9 mouse cellular contexts compared by ENCODE assay signal in the genomic region with DNA sequence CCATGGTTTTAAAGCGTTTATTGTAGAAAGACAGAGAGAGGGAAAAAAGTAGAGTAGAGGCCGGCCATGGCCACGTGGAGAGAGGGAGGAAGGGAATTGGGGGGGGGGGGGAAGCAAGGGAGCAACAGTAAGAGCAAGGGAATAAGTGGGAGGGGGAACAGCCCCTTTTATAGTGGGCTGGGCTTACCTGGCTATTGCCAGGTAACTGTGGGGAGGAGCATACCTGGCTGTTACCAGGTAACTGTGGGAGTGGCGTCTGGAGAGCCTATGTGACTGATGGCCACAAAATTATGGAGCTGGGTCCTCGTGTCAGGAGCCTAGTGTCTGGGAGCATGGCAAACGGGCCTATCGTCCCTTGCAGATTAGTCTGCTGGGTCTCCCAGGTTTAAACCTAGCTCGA. TPM values are rescaled to one million over a fixed set of nuclear protein-coding genes. Genes with fewer than 3 reads are reported as not detected.
DNase-seq lines count a peak whose midpoint lies in the region; ATAC-seq lines count a peak whose summit lies in the region.
"Had no signal": no experiment of that assay in that cellular context is flagged by ENCODE, and none has a peak within 500 bp of the region (broad histone marks: within the 10 kb centered on the region; RNA-seq: fewer than 3 reads in every experiment).

No protein-coding gene starts in this region.

- 36% methylated on average over 8 of the region's 8 CpGs for WGBS in kidney, embryonic 14.5 days
- 27% methylated on average over 8 of the region's 8 CpGs for WGBS in embryonic facial prominence, embryonic 11.5 days
- WGBS in hindbrain, embryonic 13.5 days: 40% methylated on average over 8 of the region's 8 CpGs
- 44% methylated on average over 8 of the region's 8 CpGs for WGBS in midbrain, embryonic 13.5 days

- peak overlapping the region; percentile 78 for H3K4me2 ChIP-seq in kidney, embryonic 14.5 days (replicated peaks; ENCODE audit: low read depth, low read length)
- H3K4me2 ChIP-seq in embryonic facial prominence, embryonic 11.5 days (ENCODE audit: low read depth, low read length): peak overlapping the region; percentile 63
- H3K4me2 ChIP-seq in hindbrain, embryonic 13.5 days: peak overlapping the region; percentile 45
- H3K4me2 ChIP-seq in midbrain, embryonic 13.5 days (replicated peaks): peak overlapping the region; percentile 51; the same call in 1 of the 2 replicates

- H3K36me3 ChIP-seq in kidney, embryonic 14.5 days (ENCODE audit: control insufficient read depth, insufficient read depth, low read length): no peaks in the 10 kb centered on the region
- no peaks in the 10 kb centered on the region for H3K36me3 ChIP-seq in embryonic facial prominence, embryonic 11.5 days (replicated peaks; ENCODE audit: control insufficient read depth, insufficient read depth, low read depth, low read length)
- no peaks in the 10 kb centered on the region for H3K36me3 ChIP-seq in hindbrain, embryonic 13.5 days
- H3K36me3 ChIP-seq in midbrain, embryonic 13.5 days: no peaks in the 10 kb centered on the region

- no peak overlapping the region for H3K27ac ChIP-seq in kidney, embryonic 14.5 days (ENCODE audit: low read depth, low read length)
- no peak overlapping the region for H3K27ac ChIP-seq in embryonic facial prominence, embryonic 11.5 days (replicated peaks; ENCODE audit: low read depth, low read length)
- no peak overlapping the region for H3K27ac ChIP-seq in hindbrain, embryonic 13.5 days
- H3K27ac ChIP-seq in midbrain, embryonic 13.5 days: no peak overlapping the region

- H3K9ac ChIP-seq in kidney, embryonic 14.5 days (ENCODE audit: low read depth, low read length): no peak overlapping the region
- no peak overlapping the region for H3K9ac ChIP-seq in embryonic facial prominence, embryonic 11.5 days (replicated peaks; ENCODE audit: low read length)
- no peak overlapping the region for H3K9ac ChIP-seq in hindbrain, embryonic 13.5 days
- H3K9ac ChIP-seq in midbrain, embryonic 13.5 days (replicated peaks): no peak overlapping the region

- 0 out of 2 replicates have a peak, but pooled peaks have one; percentile 17 for ATAC-seq in kidney, embryonic 14.5 days (ENCODE audit: low FRiP score, low TSS enrichment)
- no peak for ATAC-seq in embryonic facial prominence, embryonic 11.5 days (replicated peaks; ENCODE audit: insufficient number of reproducible peaks, low FRiP score, low TSS enrichment, low read depth)
- ATAC-seq in hindbrain, embryonic 13.5 days (ENCODE audit: low FRiP score): no peak
- no peak for ATAC-seq in midbrain, embryonic 13.5 days
- ATAC-seq in granulocyte monocyte progenitor cell, adult 5-6 weeks (replicated peaks; ENCODE audit: poor library complexity, severe bottlenecking): no peak

- peaks cover 3% of the 10 kb centered on the region; the same call in 1 of the 2 replicates for H3K27me3 ChIP-seq in kidney, embryonic 14.5 days (ENCODE audit: control insufficient read depth, insufficient read depth, low read length)
- H3K27me3 ChIP-seq in embryonic facial prominence, embryonic 11.5 days (ENCODE audit: control insufficient read depth, insufficient read depth, low read length): no peaks in the 10 kb centered on the region
- peaks cover 22% of the 10 kb centered on the region for H3K27me3 ChIP-seq in hindbrain, embryonic 13.5 days
- peaks cover 21% of the 10 kb centered on the region for H3K27me3 ChIP-seq in midbrain, embryonic 13.5 days

- H3K9me3 ChIP-seq in kidney, embryonic 14.5 days (ENCODE audit: control insufficient read depth, low read length): no peaks in the 10 kb centered on the region
- no peaks in the 10 kb centered on the region for H3K9me3 ChIP-seq in embryonic facial prominence, embryonic 11.5 days (replicated peaks; ENCODE audit: control insufficient read depth, low read length)
- no peaks in the 10 kb centered on the region for H3K9me3 ChIP-seq in hindbrain, embryonic 13.5 days
- no peaks in the 10 kb centered on the region for H3K9me3 ChIP-seq in midbrain, embryonic 13.5 days

- no peak for DNase-seq in kidney, postnatal 10 days
- DNase-seq in embryonic facial prominence, embryonic 11.5 days (ENCODE audit: low spot score): no peak
- no peak for DNase-seq in spleen, postnatal 4 days (ENCODE audit: low spot score in 2 of 2)
- DNase-seq: heart, postnatal 14 days had no signal

- peak overlapping the region; percentile 42; the same call in 1 of the 2 replicates for H3K4me3 ChIP-seq in kidney, embryonic 14.5 days (ENCODE audit: low read length)
- peak overlapping the region; percentile 26 for H3K4me3 ChIP-seq in embryonic facial prominence, embryonic 11.5 days (ENCODE audit: low read depth, low read length)
- H3K4me3 ChIP-seq in hindbrain, embryonic 13.5 days: 0 out of 2 replicates have a peak overlapping the region, but pooled peaks have one; percentile 27
- H3K4me3 ChIP-seq in midbrain, embryonic 13.5 days (replicated peaks): no peak overlapping the region
- H3K4me3 ChIP-seq: erythroblast, embryonic 14.5 days had no signal

- 0 out of 2 replicates have a peak, but pooled peaks cover 2% of the 10 kb centered on the region for H3K4me1 ChIP-seq in kidney, embryonic 14.5 days (ENCODE audit: control insufficient read depth, insufficient read depth, low read length)
- H3K4me1 ChIP-seq in embryonic facial prominence, embryonic 11.5 days (ENCODE audit: control insufficient read depth, insufficient read depth, low read length): no peaks in the 10 kb centered on the region
- peaks cover 7% of the 10 kb centered on the region for H3K4me1 ChIP-seq in hindbrain, embryonic 13.5 days (replicated peaks)
- peaks cover 8% of the 10 kb centered on the region; the same call in 1 of the 2 replicates for H3K4me1 ChIP-seq in midbrain, embryonic 13.5 days (replicated peaks)

RNA-seq across cellular contexts. Expression of gene Ppp1r36, which starts 18.2 kb away (rescaled TPM):
- polyA plus RNA-seq in kidney, embryonic 14.5 days (2014; fragmentation: Nextera tagmentation; extraction: Ambion mirVana): 3.4 and 3.9 TPM in 2 replicates
- 1.2 and 2.5 TPM in 2 replicates for polyA plus RNA-seq in embryonic facial prominence, embryonic 11.5 days (2014; fragmentation: Nextera tagmentation; extraction: Ambion mirVana)
- polyA plus RNA-seq in hindbrain, embryonic 13.5 days (2015; fragmentation: Nextera tagmentation; extraction: Ambion mirVana): 0.84 and 2.2 TPM in 2 replicates
- 0.46 and 0.53 TPM in 2 replicates for polyA plus RNA-seq in midbrain, embryonic 13.5 days (2015; fragmentation: Nextera tagmentation; extraction: Ambion mirVana)
- total RNA-seq in granulocyte monocyte progenitor cell, adult 5-6 weeks (2014; fragmentation: Nextera tagmentation): not detected in 2 replicates
- 0.69 TPM in 1 of 2 replicates, not detected in the other for total RNA-seq in granulocyte monocyte progenitor cell, adult 5-6 weeks (2017)
- polyA plus RNA-seq: erythroblast, embryonic 14.5 days had no signal

RNA-seq across cellular contexts. Expression of gene Hspa2, which starts 31.6 kb away (rescaled TPM):
- 5.4 and 7.7 TPM in 2 replicates for polyA plus RNA-seq in kidney, embryonic 14.5 days (2014; fragmentation: Nextera tagmentation; extraction: Ambion mirVana)
- 3.9 and 6.0 TPM in 2 replicates for polyA plus RNA-seq in embryonic facial prominence, embryonic 11.5 days (2014; fragmentation: Nextera tagmentation; extraction: Ambion mirVana)
- polyA plus RNA-seq in hindbrain, embryonic 13.5 days (2015; fragmentation: Nextera tagmentation; extraction: Ambion mirVana): 7.1 and 8.3 TPM in 2 replicates
- polyA plus RNA-seq in midbrain, embryonic 13.5 days (2015; fragmentation: Nextera tagmentation; extraction: Ambion mirVana): 5.1 TPM in 2 replicates
- total RNA-seq in granulocyte monocyte progenitor cell, adult 5-6 weeks (2014; fragmentation: Nextera tagmentation): 1.9 and 7.3 TPM in 2 replicates
- 18.9 and 19.4 TPM in 2 replicates for total RNA-seq in granulocyte monocyte progenitor cell, adult 5-6 weeks (2017)
